Mouse (Mus musculus): ENCODE results near the gene Dgcr8.

The Dgcr8 gene

GRCm38 (mm10) chr16:18249364-18249967 is 39.6 kb downstream of the Dgcr8 start:
- DNase-seq (ENCODE audit: low read depth, low spot score): peak; percentile 67

- peak; percentile 100 for DNase-seq (ENCODE audit: low read depth, low spot score)
Measured at GRCm38 (mm10) chr16:18248433-18249363, 40.3 kb downstream of the Dgcr8 start, which contains the start of the genes Trmt2a and Ranbp1. Gene Trmt2a (plus strand): TSS chr16:18248679. Gene Ranbp1 (minus strand): TSS chr16:18248732.

GRCm38 (mm10) chr16:18247521-18248399 is 41.3 kb downstream of the Dgcr8 start:
- peak; percentile 55 for DNase-seq (ENCODE audit: low read depth, low spot score)

GRCm38 (mm10) chr16:18241581-18241980 is 47.5 kb downstream of the Dgcr8 start:
- no peak for DNase-seq (ENCODE audit: low read depth, low spot score)

- peak; percentile 59 for DNase-seq (ENCODE audit: low read depth, low spot score)
Measured at GRCm38 (mm10) chr16:18236676-18237501, 52.2 kb downstream of the Dgcr8 start.

GRCm38 (mm10) chr16:18235389-18236065 is 53.5 kb downstream of the Dgcr8 start:
- DNase-seq (ENCODE audit: low read depth, low spot score): peak; percentile 68

- peak; percentile 65 for DNase-seq (ENCODE audit: low read depth, low spot score)
Measured at GRCm38 (mm10) chr16:18234671-18235388, 54.2 kb downstream of the Dgcr8 start, which contains the start of gene Zdhhc8. Gene Zdhhc8 (minus strand): TSS chr16:18235136.

GRCm38 (mm10) chr16:18233919-18234670 is 55.0 kb downstream of the Dgcr8 start:
- DNase-seq (ENCODE audit: low read depth, low spot score): peak; percentile 55

- no peak for DNase-seq (ENCODE audit: low read depth, low spot score)
Measured at GRCm38 (mm10) chr16:18233451-18233850, 55.6 kb downstream of the Dgcr8 start.

GRCm38 (mm10) chr16:18231451-18231850 is 57.6 kb downstream of the Dgcr8 start:
- DNase-seq (ENCODE audit: low read depth, low spot score): no peak

GRCm38 (mm10) chr16:18231047-18231446 is 58.0 kb downstream of the Dgcr8 start:
- DNase-seq (ENCODE audit: low read depth, low spot score): no peak

GRCm38 (mm10) chr16:18230617-18231016 is 58.4 kb downstream of the Dgcr8 start:
- no peak for DNase-seq (ENCODE audit: low read depth, low spot score)

- no peak for DNase-seq (ENCODE audit: low read depth, low spot score)
Measured at GRCm38 (mm10) chr16:18229622-18230021, 59.4 kb downstream of the Dgcr8 start.

GRCm38 (mm10) chr16:18228856-18229255 is 60.2 kb downstream of the Dgcr8 start:
- DNase-seq (ENCODE audit: low read depth, low spot score): no peak

GRCm38 (mm10) chr16:18227897-18228422 is 61.1 kb downstream of the Dgcr8 start:
- DNase-seq (ENCODE audit: low read depth, low spot score): no peak

GRCm38 (mm10) chr16:18227187-18227586 is 61.9 kb downstream of the Dgcr8 start:
- DNase-seq (ENCODE audit: low read depth, low spot score): no peak

GRCm38 (mm10) chr16:18222188-18222587 is 66.9 kb downstream of the Dgcr8 start:
- DNase-seq (ENCODE audit: low read depth, low spot score): no peak

GRCm38 (mm10) chr16:18221543-18221898 is 67.5 kb downstream of the Dgcr8 start:
- no peak for DNase-seq (ENCODE audit: low read depth, low spot score)

Data from 3T3-L1 (cell line).